Mouse (Mus musculus) cortical plate, adult 2 months (tissue): ENCODE data around the gene Prtn3.

Source experiments
- CTCF ChIP-seq: fragments of 200-500 bp; IDR thresholded peaks from 2 replicates; pipeline ENCODE4 v1.5.1; 2011; ENCODE audit warnings: mild to moderate bottlenecking, control low read depth, low read length; ENCODE audit not compliant: insufficient read depth; ENCODE audit errors: extremely low read depth
- POLR2A ChIP-seq: fragments of 200-500 bp; IDR thresholded peaks from 2 replicates; pipeline ENCODE4 v1.6.1; 2011; ENCODE audit warnings: mild to moderate bottlenecking, low read length, control low read depth; ENCODE audit not compliant: insufficient read depth; ENCODE audit errors: extremely low read depth

GRCm38 (mm10) chr10:79864351-79865188, 9.7 kb upstream of the Prtn3 start:
- TF ChIP-seq POLR2A (no peak), CTCF (no peak)
